Mouse (Mus musculus): ENCODE data around the gene Hist1h2bf. TPM values are rescaled to one million over a fixed set of nuclear protein-coding genes. Genes with fewer than 3 reads are reported as not detected.

Hist1h2bf gene
- 3.1 and 11.2 TPM in 2 replicates for polyA plus RNA-seq (2012)

GRCm38 (mm10) chr13:23573898-23574524 is at the start of gene Hist1h2bf, which contains the start of gene Hist1h2ad:
Gene Hist1h2bf, minus strand, starts transcription at chr13:23574196.
Gene Hist1h2ad, plus strand, starts transcription at chr13:23574381.

GRCm38 (mm10) chr13:23622175-23622671 is 48.2 kb upstream of the Hist1h2bf start, which contains the start of gene Hist1h1e:
Gene Hist1h1e, minus strand, starts transcription at chr13:23622558.

GRCm38 (mm10) chr13:23620733-23621531 is 46.9 kb upstream of the Hist1h2bf start, which contains the start of gene Hist1h2be:
Gene Hist1h2be, minus strand, starts transcription at chr13:23621124.

GRCm38 (mm10) chr13:23581408-23582218 is 7.6 kb upstream of the Hist1h2bf start, which contains the start of gene Hist1h4d:
Gene Hist1h4d, plus strand, starts transcription at chr13:23581598.

GRCm38 (mm10) chr13:23575271-23575851 is 1.4 kb upstream of the Hist1h2bf start, which contains the start of gene Hist1h3d:
Gene Hist1h3d, plus strand, starts transcription at chr13:23575763.

GRCm38 (mm10) chr13:23571022-23571503 is 2.9 kb downstream of the Hist1h2bf start, which contains the start of the genes Hist1h2ae and Hist1h2bg:
Gene Hist1h2ae, minus strand, starts transcription at chr13:23571220.
Gene Hist1h2bg, plus strand, starts transcription at chr13:23571396.

GRCm38 (mm10) chr13:23561883-23562659 is 11.9 kb downstream of the Hist1h2bf start, which contains the start of gene Hist1h3e:
Gene Hist1h3e, minus strand, starts transcription at chr13:23562369.

GRCm38 (mm10) chr13:23552962-23553361 is 21.0 kb downstream of the Hist1h2bf start, which contains the start of gene Hist1h1d:
Gene Hist1h1d, plus strand, starts transcription at chr13:23553262.

GRCm38 (mm10) chr13:23551146-23551834 is 22.7 kb downstream of the Hist1h2bf start, which contains the start of gene Hist1h4f:
Gene Hist1h4f, minus strand, starts transcription at chr13:23551648.

GRCm38 (mm10) chr13:23543965-23544786 is 29.8 kb downstream of the Hist1h2bf start, which contains the start of gene Hist1h3f:
Gene Hist1h3f, plus strand, starts transcription at chr13:23544052.

GRCm38 (mm10) chr13:23542999-23543607 is 30.9 kb downstream of the Hist1h2bf start, which contains the start of gene Hist1h2bh:
Gene Hist1h2bh, minus strand, starts transcription at chr13:23543392.

GRCm38 (mm10) chr13:23535137-23536075 is 38.6 kb downstream of the Hist1h2bf start, which contains the start of gene Hist1h3g:
Gene Hist1h3g, plus strand, starts transcription at chr13:23535422.

GRCm38 (mm10) chr13:23533560-23534367 is 40.2 kb downstream of the Hist1h2bf start, which contains the start of gene Hist1h2af:
Gene Hist1h2af, plus strand, starts transcription at chr13:23533906.

GRCm38 (mm10) chr13:23530901-23531875 is 42.8 kb downstream of the Hist1h2bf start, which contains the start of gene Hist1h4h:
Gene Hist1h4h, plus strand, starts transcription at chr13:23531050.

